Mouse (Mus musculus) induced T-regulatory cell, adult 2 months (primary cell): ENCODE data around the gene Gm17482.

Source experiments
- DNase-seq: peaks from one replicate; pipeline ENCODE4 v3.0.0-alpha.2; 2012; ENCODE audit warnings: low read depth

Gene Gm17482

DNA sequence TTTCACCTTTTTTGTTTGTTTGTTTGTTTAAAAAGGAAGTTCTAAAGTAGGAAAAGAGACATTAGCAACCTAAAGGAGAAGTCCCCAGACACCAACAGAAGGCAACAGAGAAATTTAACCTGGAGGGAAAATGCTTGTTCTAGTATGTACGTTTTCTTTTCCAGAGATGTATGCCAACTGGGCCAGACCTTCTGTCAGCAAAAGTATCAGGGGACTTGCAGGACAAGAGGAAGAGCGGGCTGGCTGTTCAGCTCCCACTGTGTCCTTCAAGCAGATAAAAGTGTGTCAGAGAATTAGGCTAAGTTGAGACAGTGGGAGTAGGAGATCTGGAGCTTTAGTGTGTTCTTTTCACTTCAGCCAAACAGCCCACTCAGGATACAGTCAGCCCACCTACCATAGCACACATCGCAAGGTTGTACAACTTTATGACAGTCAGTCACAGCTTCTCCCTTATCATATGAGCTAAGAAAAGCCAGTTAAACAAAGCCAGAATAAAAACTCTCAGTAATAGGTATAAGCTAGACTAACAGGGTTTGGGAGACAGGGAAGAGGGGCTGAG is 18.4 kb downstream of the Gm17482 start:
- DNase-seq: no peak

DNA sequence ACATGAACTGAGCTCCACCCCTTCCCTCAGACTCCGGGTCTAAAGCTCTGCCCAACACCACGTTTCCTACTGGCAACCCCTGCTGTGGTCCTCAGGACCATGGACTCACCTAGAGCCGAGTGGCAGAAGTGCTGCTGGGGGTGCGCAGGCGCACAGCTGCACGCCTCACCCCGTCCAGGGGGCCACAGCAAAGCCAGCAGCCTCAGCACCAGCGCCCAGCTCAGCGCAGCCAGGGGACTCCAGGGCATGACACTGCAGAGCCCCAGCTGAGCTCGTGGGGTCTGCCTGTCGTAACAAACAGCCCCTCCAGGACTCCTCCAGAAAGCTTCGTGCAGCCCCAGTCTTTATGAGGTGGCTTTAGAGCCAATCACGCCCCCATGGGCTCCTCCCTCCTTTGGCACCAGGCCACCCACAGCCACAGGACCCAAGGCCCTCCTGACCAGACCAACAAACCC is 24.4 kb downstream of the Gm17482 start:
- no peak for DNase-seq

DNA sequence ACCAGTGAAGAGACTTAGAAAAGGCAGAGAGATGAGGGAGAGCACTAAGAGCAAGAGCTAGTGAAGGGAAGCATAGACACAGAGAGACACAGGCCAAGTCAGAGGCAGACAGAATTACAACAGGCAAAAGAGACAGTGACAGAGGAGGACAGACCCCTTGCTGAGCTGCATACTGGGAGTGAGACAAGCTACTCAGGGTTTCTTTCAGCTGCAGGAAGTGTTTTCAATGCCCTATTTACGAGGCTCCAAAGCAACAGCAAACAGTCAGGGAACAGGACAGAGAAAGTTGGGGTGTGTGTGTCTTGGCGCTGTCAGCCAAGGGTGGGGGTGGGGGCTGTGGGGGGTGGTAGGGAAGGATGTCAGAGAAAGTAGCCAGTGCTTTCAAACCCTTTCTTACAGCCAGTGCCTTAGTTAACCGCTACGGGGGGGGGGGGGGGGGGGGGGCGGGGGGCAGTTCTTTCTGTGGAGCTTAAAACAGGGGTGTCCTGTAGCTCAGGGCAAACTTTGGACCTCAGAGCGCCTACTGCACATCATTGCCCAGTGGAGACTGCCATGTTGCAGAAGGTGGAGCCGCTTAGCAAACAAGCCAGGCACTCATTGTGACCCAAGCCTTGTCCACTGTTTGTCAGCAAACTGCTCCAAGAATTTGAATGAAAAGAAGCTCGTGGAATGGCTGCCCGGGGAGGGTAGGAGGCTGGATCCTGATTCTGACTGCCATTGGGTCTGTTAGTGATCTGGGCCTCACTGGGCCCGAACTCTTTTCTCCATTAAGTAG is 25.1 kb downstream of the Gm17482 start, which contains the start of gene Timp4:
Gene Timp4, minus strand, starts transcription at position 107 of the 775 bp plus-strand sequence.
- no peak for DNase-seq

DNA sequence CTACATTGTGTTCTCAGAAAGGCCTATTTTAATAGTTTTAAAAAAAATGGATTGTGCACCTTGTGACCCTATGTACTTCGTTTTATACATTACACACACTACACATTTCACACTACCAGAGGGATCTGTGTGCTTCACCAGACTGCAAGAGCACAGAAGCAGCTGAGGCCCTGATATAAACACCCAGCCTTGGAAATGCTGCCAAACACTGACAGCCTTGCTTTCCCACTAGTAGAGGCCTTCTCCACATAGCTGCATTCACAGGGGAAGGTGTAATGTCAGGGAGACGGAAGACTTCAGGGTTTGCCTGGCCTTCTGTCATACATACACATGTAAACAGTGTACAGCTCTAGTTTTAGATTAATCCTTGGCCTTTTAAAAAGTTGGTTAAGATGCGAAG is 28.0 kb downstream of the Gm17482 start:
- no peak for DNase-seq

DNA sequence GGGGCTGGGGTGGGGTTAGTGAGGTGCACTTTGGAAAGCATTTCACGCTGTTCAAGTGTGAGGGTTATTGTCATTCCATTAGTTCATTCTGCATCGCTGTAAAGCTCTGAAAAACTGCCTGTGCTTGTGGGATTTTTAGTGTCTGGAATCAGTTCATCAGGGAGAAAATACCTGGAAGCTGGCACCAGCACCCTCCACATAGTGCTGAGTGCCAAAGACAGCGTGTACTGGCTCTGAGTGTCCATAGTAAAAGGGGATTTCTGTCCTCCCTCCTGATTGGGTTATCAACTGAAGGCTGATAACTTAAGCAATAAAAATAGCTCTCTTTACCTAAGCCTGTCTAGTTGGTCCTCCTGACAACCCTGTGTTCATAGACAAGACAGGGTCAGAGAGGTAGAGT is 33.4 kb downstream of the Gm17482 start:
- no peak for DNase-seq

DNA sequence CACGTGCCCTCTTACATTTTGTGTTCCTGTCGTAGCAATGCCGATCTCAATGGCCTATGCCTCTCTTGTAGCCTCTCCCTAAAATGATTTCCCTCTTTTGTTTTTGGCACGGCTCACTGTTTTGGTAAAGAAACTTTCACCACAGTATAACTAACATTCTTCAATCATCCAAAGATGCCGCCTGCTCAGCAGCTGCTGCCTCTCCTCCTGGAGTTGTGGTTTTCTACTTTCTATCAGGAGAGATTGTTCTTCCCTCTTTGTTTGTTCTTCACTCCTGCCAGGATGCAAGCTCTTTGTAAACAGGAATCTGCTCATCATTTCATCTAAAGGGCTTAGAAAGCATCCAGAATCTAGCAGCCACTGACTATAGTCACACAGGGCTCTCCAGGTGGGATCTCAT is 39.6 kb downstream of the Gm17482 start:
- DNase-seq: no peak

DNA sequence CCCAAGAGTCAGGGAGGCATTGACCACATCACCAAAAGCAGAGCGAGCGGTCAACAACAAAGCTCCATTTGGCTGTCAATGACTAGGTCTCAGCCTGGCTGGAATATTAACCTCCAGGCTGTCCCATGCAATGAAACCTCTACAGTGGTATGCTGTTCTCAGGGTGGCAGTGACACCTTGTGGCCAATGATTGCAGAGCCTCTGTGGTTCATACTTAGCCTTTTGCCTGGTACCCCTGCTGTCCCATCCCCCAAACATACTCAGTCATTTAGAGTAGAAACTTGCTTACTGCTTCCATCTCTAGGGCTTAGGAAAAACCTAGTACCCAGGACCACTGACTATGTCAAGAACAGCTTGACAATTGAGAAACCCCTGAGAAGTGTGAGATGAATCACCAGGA is 40.8 kb downstream of the Gm17482 start:
- peak; percentile 42 for DNase-seq

DNA sequence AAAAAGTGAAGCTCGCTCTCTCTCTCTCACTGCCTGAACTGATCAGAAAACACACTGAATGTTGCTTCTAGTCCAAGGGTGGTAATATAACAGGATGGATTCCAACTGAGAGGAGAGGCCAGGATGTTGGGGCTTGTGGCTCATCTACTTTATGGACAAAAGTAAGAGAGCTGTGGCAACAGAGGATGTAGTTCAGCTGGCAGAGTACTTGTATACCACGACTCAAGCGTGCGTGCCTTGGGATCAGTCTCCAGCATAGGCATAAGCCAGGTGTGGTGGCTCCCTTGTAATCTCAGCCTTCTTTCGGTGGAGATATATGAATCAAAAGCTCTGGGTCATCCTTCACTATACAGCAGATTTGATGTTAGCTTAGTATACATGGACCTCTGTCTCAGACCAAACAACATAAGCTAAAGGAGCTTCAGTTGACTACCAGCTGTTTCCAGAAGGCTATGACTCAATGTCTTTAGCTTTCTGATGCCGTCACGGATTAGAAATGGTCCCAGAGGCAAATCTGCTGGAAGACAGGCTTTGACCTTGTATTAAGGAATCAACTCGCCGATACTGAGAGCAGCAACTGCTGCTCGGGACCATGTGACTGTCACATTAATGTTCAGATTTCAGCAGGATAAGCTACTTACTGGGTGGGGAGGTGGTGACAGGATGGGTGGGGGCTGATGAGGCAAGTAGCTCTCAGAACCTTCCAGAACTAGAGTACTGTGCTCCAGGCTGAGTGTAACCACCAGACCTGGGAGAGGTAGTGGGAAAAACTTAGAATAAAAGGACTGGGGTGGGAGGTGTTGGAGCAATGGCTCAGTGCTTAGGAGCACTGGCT is 41.6 kb downstream of the Gm17482 start:
- no peak for DNase-seq

DNA sequence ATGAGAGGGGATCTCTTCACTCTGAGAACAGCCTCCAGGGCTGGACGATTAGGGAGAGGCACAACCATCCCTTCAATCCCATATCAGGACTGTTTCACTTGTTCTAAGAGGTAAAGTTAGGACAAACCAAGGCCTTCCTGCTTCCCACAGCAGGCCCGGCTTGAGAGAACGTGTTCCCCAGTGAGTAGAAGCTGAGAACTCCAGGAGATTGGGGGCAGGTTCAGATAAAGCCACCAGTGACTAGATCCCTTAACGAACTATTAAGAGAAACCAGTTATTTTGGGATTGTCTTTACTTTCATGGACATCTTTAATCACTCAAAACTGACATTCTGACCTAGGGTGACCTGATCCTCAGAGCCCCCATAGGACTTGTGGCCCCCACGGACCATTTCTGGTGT is 42.4 kb downstream of the Gm17482 start:
- DNase-seq: no peak

DNA sequence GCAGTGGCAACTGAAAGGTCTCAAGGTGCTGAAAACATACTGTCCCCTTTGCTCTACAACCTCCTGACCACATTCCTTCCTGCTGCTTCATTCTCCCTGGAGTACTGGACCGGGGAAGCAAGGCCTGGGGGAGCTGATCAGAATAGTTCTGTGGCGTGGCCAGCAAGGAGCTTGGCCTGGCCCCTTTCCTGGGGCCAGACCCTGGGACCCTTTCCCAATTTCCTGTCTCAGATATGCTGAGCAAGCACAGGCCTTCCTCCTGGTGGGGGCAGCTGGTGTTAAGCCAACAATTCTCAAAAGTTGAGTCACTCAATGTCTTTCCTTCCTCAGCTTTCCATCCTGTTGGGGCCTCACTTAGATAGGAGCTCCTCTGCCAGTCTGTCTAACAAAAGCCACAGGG is 42.9 kb downstream of the Gm17482 start:
- DNase-seq: no peak

DNA sequence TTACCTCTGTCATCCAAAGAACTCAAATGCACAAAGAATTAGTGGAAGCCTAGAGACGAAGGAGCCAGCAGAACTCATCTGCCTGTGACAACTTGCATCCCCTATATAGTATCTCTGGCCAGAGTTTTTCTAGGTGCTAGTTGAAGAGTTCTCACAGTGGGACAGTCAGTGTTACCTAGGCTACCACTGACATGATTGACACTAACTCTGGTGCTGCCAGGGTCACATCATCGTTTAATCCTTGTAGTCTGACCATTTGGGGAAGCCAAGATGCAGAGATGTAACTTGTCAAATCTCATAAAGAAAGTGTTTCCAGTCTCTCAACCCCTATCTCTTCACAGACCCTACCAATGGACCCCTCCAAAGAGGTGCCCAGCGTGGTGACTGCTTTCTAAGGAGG is 44.2 kb downstream of the Gm17482 start:
- no peak for DNase-seq

DNA sequence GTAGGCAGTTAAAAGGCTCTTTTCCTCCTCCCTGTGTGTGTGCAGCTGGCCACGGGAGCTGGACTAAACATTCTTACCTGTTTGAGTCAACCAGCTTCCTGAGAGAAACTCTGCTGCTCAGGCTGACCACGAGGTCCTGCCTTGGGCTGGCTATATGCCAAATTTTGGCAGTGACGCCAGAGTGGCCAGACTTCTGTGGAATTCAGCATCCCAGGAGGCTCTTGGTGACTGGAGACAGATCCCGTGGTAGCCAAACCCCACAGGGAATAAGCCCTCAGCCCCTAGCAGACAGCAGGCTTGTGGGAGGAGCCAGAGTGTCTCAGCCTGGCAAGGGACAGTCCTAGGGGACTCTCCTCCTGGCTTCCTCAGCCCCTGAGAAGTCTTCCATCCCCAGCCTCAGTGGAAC is 44.7 kb downstream of the Gm17482 start:
- no peak for DNase-seq

DNA sequence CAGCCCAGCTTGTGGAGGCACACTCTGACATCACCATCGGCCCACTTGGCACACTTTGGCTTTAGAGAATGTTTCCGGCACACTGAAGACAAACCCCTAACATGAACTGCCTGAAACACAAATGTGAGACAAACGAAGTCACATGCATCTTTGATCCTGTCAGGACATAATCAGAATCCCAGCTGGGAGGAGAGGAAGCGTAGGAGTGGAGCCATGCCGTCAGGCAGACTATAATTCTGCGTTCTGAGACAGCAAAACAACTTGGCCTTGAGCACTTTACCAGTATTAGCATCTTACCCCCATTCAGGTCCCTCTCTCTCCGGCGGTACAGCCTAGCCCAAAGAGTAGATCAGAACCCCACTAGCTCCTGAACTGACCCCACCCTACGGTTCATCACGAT is 46.2 kb downstream of the Gm17482 start:
- DNase-seq: no peak

DNA sequence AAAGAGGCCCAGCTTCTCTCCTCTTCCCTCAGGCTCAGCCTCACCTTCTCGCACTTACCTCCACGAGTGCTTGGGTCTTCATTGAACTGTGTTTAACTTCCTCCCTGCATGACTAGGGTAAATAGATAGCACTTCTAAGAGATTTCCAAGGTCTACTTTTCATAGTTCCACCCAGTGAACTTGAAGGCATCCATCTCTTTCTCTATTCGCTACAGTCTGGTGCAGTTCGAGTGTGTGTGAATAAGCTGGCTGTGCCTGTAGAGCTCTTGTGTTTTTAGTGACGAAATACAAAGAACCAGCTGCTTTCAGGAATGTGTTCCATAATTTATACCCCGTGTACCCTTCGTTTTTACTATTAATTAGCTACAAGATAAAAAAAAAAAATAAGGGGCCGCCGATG is 47.6 kb downstream of the Gm17482 start:
- no peak for DNase-seq

DNA sequence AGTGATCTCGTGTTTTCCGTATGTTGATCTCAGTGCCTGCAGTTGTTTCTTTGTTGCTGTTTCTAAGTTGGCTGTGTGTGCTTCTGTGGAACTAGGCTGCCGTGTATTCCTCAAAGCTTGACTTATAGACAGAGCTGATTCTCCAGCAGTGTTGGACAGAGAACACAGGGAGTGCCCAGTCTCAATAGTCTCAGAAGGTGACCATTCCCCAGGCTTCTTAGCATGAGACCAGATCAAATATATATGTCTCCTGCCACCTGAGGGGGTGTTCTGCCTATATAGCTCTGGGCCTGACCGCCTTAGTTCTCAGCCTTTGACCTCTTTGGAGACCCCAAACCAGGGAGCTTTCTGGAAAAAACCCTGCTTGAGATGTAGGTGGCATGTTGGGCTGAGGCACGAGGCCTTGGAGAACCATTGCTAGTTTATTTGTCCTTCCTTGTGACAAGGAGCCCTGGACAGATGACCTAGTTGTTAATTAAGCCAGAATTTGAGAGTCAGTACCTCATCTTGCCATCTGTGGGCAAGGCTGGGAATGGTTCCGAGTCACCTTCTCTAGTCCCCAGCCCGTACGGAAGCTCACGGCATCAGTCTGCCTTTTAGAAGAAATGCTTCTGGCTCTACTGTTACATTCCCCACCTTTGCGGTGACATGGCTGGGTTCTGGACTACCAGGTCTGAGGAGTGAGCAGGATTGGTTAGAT is 48.1 kb downstream of the Gm17482 start:
- DNase-seq: no peak

DNA sequence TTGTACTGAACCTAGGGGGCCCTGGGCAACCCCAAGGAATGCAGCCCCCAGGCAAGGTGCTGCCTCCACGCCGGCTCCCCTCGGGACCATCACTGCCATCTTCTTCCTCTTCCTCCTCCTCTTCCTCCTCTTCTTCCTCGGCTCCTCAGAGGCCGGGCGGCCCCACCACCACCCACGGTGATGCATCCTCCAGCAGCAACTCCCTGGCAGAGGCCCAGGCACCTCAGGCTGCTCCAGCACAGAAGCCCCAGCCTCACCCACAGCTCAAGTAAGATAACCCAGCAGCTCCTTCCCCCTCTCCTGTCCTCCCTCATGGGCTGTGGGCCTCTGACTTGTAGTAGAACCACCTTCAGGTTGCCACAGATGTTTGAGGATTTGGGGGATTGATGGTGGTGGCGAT is 50.9 kb downstream of the Gm17482 start:
- DNase-seq: no peak

DNA sequence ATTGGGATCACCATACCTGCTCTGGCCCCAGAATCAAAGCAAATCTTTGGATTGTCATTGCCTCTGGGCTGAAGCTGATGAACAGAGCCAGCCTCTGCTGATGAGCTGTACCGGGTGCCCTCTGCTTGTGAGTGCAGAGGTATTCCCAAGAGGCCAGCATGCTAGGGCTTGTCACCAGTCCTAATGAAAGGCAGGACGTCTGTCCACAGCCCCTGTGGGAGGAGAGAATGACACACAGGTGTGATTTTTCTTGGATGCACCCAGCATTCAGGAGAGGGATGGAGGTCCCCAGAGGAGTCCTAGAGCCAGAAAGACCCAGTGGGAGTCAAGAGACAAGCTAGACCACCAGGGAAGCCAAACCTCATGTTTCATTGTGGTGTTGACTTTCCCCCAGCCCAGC is 52.5 kb downstream of the Gm17482 start:
- no peak for DNase-seq

DNA sequence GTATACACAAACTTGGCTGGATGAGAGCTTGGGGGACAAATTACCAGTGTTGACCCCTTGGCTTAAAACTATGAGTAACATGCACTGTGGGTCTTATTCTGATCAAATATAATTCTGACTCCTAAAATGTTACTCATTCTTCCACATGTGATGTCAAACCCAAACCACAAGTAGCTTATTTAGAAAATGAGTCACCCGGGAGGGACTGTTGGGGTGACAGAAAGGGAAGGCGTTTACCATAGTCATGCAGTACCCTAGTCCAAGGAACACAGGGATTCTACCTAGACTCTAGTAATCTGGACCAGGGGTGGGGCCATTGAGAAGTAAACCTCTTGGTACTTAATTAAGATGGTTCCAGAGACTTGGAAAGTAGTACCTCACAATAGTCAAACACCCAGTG is 57.0 kb downstream of the Gm17482 start:
- DNase-seq: peak; percentile 8

DNA sequence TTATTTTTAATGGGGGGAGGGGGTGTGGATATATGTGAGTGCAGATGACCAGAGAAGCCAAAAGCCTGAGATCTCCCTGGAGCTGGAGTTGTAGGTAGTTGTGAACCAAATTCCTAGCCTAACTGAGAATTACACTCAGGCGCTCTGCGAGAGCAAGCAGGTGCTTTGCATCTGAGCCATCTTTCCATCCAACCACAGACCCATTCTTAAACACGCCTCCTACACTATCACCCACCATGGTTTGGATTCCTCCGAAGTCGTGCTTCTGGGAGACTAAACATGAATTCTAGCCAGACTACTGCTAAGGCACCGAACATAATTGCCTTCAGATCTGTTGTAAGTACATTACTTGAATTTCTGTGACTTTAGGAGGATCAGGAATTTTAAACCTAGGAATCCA is 59.3 kb downstream of the Gm17482 start:
- no peak for DNase-seq

DNA sequence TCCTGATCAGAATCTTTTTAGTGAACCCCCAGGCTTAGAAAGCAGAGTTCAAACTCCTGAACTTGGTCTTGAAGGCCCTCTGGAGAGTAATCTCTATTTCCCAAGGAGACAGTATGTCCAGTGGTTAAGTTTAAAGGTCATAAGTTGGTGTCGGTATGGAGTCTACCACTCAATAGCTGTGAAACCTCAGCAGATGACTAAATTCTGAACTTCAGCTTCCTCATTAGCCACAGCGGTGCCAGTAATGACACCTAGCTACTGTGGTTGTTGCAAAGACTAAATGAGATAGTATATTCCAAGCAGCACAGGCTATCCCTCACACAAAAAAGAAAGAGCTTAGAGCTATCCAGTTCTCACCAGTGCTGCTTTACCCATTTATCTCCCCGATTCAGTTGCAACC is 61.1 kb downstream of the Gm17482 start:
- no peak for DNase-seq

DNA sequence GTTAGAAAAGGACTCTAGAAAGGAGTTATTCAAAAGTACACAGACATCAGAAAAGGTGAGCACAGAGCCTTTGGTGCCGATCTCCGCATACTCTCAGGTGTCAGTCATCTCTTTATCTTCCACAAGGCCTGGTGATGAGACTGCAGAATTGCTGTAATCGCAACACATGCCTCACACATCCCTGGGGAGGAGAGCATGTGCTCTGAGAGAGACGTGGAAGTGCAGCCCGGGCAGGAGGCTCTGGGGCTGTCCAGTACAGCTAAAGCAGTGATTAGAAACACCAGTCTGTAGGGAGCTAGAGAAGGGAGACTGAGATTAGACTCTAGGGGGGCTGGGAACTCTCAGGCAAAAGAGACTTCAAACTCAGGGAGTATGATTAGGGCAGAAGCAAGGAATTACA is 63.4 kb downstream of the Gm17482 start:
- no peak for DNase-seq

DNA sequence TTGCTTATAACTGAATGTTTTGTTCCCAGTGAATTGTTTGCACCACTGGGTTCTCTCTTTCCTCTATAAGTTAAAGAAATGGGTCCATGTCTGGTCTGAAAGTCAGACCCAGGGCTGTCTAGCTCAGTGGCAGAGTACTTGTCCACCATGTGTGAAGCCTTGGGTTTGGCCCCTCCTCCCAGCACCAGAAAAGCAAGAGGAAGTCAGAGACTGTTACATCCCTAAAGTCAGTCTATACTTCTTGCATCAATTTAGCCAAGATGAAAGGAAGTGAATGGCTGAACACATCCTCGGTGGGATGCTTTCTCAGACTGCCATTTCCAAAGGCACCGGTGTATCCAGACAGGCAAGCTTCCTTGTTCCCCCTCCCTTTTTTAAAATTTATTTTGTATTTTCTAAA is 63.9 kb downstream of the Gm17482 start:
- DNase-seq: no peak
